Mouse (Mus musculus) stomach, embryonic 15.5 days (tissue): ENCODE data around the gene Fhit. TPM values are rescaled to one million over a fixed set of nuclear protein-coding genes. Genes with fewer than 3 reads are reported as not detected.
A peak's percentile ranks its signal among the peaks of the same experiment; 100 is the strongest.

Experiments
- ATAC-seq: fragments of 200-750 bp; cut with Nextera tagmentation; 2 replicates; pipeline ENCODE4 v1.8.0; 2017; ENCODE audit warnings: low read depth, moderate number of reproducible peaks, moderate TSS enrichment; ENCODE audit not compliant: insufficient read depth, low FRiP score
- H3K27ac ChIP-seq: fragments of 300-500 bp; sonication (generic); 2 replicates; pipeline ENCODE4 v1.5.1; 2015; ENCODE audit warnings: mild to moderate bottlenecking, inconsistent platforms
- H3K27me3 ChIP-seq: fragments of 300-500 bp; sonication (generic); replicated peaks from 2 replicates; pipeline ENCODE4 v1.6.1; 2015; ENCODE audit warnings: inconsistent platforms
- H3K36me3 ChIP-seq: fragments of 300-500 bp; sonication (generic); 2 replicates; pipeline ENCODE4 v1.6.1; 2015; ENCODE audit warnings: inconsistent platforms
- H3K4me1 ChIP-seq: fragments of 300-500 bp; sonication (generic); 2 replicates; pipeline ENCODE4 v1.6.1; 2015; ENCODE audit warnings: inconsistent platforms
- H3K4me2 ChIP-seq: fragments of 300-500 bp; sonication (generic); 2 replicates; pipeline ENCODE4 v1.6.1; 2015; ENCODE audit warnings: mild to moderate bottlenecking, inconsistent platforms
- H3K4me3 ChIP-seq: fragments of 300-500 bp; sonication (generic); replicated peaks from 2 replicates; pipeline ENCODE4 v1.5.1; 2015; ENCODE audit warnings: inconsistent platforms
- H3K9ac ChIP-seq: fragments of 300-500 bp; sonication (generic); 2 replicates; pipeline ENCODE4 v1.6.1; 2015; ENCODE audit warnings: inconsistent platforms
- H3K9me3 ChIP-seq: fragments of 300-500 bp; sonication (generic); 2 replicates; pipeline ENCODE4 v1.6.1; 2016; ENCODE audit warnings: inconsistent platforms
- WGBS: fragments of 180-500 bp; shearing (Covaris S2); methylation state at CpG from one replicate; pipeline ENCODE4 v1.1.7; 2015; 5-methylcytosine and 5-hydroxymethylcytosine counted together
- polyA plus RNA-seq: library from polyadenylated mRNA; unstranded; fragments of >200 nt; fragmentation: Nextera tagmentation; extraction: Ambion mirVana; gene quantifications from 2 replicates; pipeline ENCODE4 v1.2.1, GENCODE M21; 2015

Gene Fhit
- polyA plus RNA-seq, 1 experiment from 2014 or later, result 7.3 TPM

GRCm38 (mm10) chr14:10534862-10535261 lies 627.0 kb downstream of the Fhit start:
- H3K27me3 ChIP-seq, result no peaks in the 10 kb centered on the region
- no peaks in the 10 kb centered on the region for H3K4me1 ChIP-seq
- no peaks in the 10 kb centered on the region for H3K9me3 ChIP-seq
- H3K9ac ChIP-seq, result no peak overlapping the region
- no peak overlapping the region for H3K4me2 ChIP-seq
- no peak overlapping the region for H3K4me3 ChIP-seq
- 56% methylated on average over 2 of the region's 2 CpGs for WGBS
- no peak for ATAC-seq
- H3K36me3 ChIP-seq, result no peaks in the 10 kb centered on the region
- H3K27ac ChIP-seq, result no peak overlapping the region

- ATAC-seq, result no peak
- Histone ChIP-seq H3K4me3 (no peak overlapping the region), H3K27ac (no peak overlapping the region), H3K27me3 (no peaks in the 10 kb centered on the region), H3K4me2 (no peak overlapping the region), H3K4me1 (no peaks in the 10 kb centered on the region), H3K36me3 (no peaks in the 10 kb centered on the region), H3K9me3 (no peaks in the 10 kb centered on the region), H3K9ac (no peak overlapping the region)
- WGBS, result 79% methylated on average over 8 of the region's 8 CpGs
Measured at GRCm38 (mm10) chr14:10531748-10532500, 629.9 kb downstream of the Fhit start.

GRCm38 (mm10) chr14:10526800-10527199 lies 635.0 kb downstream of the Fhit start:
- Histone ChIP-seq H3K27ac (no peak overlapping the region), H3K9me3 (no peaks in the 10 kb centered on the region), H3K4me2 (no peak overlapping the region), H3K27me3 (no peaks in the 10 kb centered on the region), H3K9ac (no peak overlapping the region), H3K4me3 (no peak overlapping the region), H3K36me3 (no peaks in the 10 kb centered on the region), H3K4me1 (no peaks in the 10 kb centered on the region)
- 46% methylated on average over 2 of the region's 2 CpGs for WGBS
- peak; percentile 47; the same call in 1 of the 2 replicates for ATAC-seq

GRCm38 (mm10) chr14:10525786-10526185 lies 636.0 kb downstream of the Fhit start:
- no peak overlapping the region for H3K9ac ChIP-seq
- no peaks in the 10 kb centered on the region for H3K36me3 ChIP-seq
- no peaks in the 10 kb centered on the region for H3K9me3 ChIP-seq
- ATAC-seq, result no peak
- no peak overlapping the region for H3K4me2 ChIP-seq
- H3K27ac ChIP-seq, result no peak overlapping the region
- no peak overlapping the region for H3K4me3 ChIP-seq
- WGBS, result 66% methylated on average over 4 of the region's 4 CpGs
- no peaks in the 10 kb centered on the region for H3K4me1 ChIP-seq
- H3K27me3 ChIP-seq, result no peaks in the 10 kb centered on the region

GRCm38 (mm10) chr14:10514026-10514425 lies 647.8 kb downstream of the Fhit start:
- H3K27me3 ChIP-seq, result no peaks in the 10 kb centered on the region
- no peak overlapping the region for H3K4me3 ChIP-seq
- no peaks in the 10 kb centered on the region for H3K36me3 ChIP-seq
- ATAC-seq, result no peak
- no peaks in the 10 kb centered on the region for H3K4me1 ChIP-seq
- no peak overlapping the region for H3K4me2 ChIP-seq
- no peak overlapping the region for H3K27ac ChIP-seq
- H3K9ac ChIP-seq, result no peak overlapping the region
- no peaks in the 10 kb centered on the region for H3K9me3 ChIP-seq

- no peak overlapping the region for H3K4me3 ChIP-seq
- H3K9ac ChIP-seq, result no peak overlapping the region
- H3K27ac ChIP-seq, result no peak overlapping the region
- ATAC-seq, result no peak
- H3K36me3 ChIP-seq, result no peaks in the 10 kb centered on the region
- H3K4me1 ChIP-seq, result no peaks in the 10 kb centered on the region
- H3K9me3 ChIP-seq, result no peaks in the 10 kb centered on the region
- no peaks in the 10 kb centered on the region for H3K27me3 ChIP-seq
- H3K4me2 ChIP-seq, result no peak overlapping the region
Measured at GRCm38 (mm10) chr14:10509252-10509651, 652.6 kb downstream of the Fhit start.

- H3K27me3 ChIP-seq, result no peaks in the 10 kb centered on the region
- no peaks in the 10 kb centered on the region for H3K9me3 ChIP-seq
- ATAC-seq, result no peak
- H3K27ac ChIP-seq, result no peak overlapping the region
- no peak overlapping the region for H3K4me2 ChIP-seq
- no peaks in the 10 kb centered on the region for H3K4me1 ChIP-seq
- 54% methylated on average over 1 of the region's 1 CpGs for WGBS
- no peaks in the 10 kb centered on the region for H3K36me3 ChIP-seq
- H3K4me3 ChIP-seq, result no peak overlapping the region
- H3K9ac ChIP-seq, result no peak overlapping the region
Measured at GRCm38 (mm10) chr14:10507560-10507959, 654.3 kb downstream of the Fhit start.

GRCm38 (mm10) chr14:10485798-10486197 lies 676.0 kb downstream of the Fhit start:
- no peaks in the 10 kb centered on the region for H3K4me1 ChIP-seq
- H3K27ac ChIP-seq, result no peak overlapping the region
- ATAC-seq, result no peak
- H3K27me3 ChIP-seq, result no peaks in the 10 kb centered on the region
- no peak overlapping the region for H3K9ac ChIP-seq
- 81% methylated on average over 3 of the region's 3 CpGs for WGBS
- H3K4me3 ChIP-seq, result no peak overlapping the region
- no peak overlapping the region for H3K4me2 ChIP-seq
- H3K9me3 ChIP-seq, result no peaks in the 10 kb centered on the region
- no peaks in the 10 kb centered on the region for H3K36me3 ChIP-seq

GRCm38 (mm10) chr14:10482851-10483613 lies 678.8 kb downstream of the Fhit start:
- Histone ChIP-seq H3K9me3 (no peaks in the 10 kb centered on the region), H3K27me3 (no peaks in the 10 kb centered on the region), H3K9ac (no peak overlapping the region), H3K4me3 (no peak overlapping the region), H3K4me1 (no peaks in the 10 kb centered on the region), H3K36me3 (no peaks in the 10 kb centered on the region), H3K27ac (no peak overlapping the region), H3K4me2 (no peak overlapping the region)
- no peak for ATAC-seq
- WGBS, result 84% methylated on average over 3 of the region's 3 CpGs

- Histone ChIP-seq H3K27me3 (no peaks in the 10 kb centered on the region), H3K4me3 (no peak overlapping the region), H3K9ac (no peak overlapping the region), H3K4me1 (no peaks in the 10 kb centered on the region), H3K9me3 (no peaks in the 10 kb centered on the region), H3K36me3 (no peaks in the 10 kb centered on the region), H3K27ac (no peak overlapping the region), H3K4me2 (no peak overlapping the region)
- no peak for ATAC-seq
- WGBS, result 82% methylated on average over 2 of the region's 2 CpGs
Measured at GRCm38 (mm10) chr14:10481370-10481769, 680.5 kb downstream of the Fhit start.

GRCm38 (mm10) chr14:10480681-10481080 lies 681.2 kb downstream of the Fhit start:
- H3K27me3 ChIP-seq, result no peaks in the 10 kb centered on the region
- H3K4me2 ChIP-seq, result no peak overlapping the region
- H3K36me3 ChIP-seq, result no peaks in the 10 kb centered on the region
- no peak overlapping the region for H3K9ac ChIP-seq
- H3K4me1 ChIP-seq, result no peaks in the 10 kb centered on the region
- H3K9me3 ChIP-seq, result no peaks in the 10 kb centered on the region
- H3K4me3 ChIP-seq, result no peak overlapping the region
- no peak overlapping the region for H3K27ac ChIP-seq
- 48% methylated on average over 1 of the region's 1 CpGs for WGBS
- ATAC-seq, result no peak

- no peaks in the 10 kb centered on the region for H3K4me1 ChIP-seq
- no peaks in the 10 kb centered on the region for H3K36me3 ChIP-seq
- H3K9ac ChIP-seq, result no peak overlapping the region
- peak overlapping the region; percentile 51 for H3K4me2 ChIP-seq
- peak; percentile 87 for ATAC-seq
- peak overlapping the region; percentile 51; the same call in 1 of the 2 replicates for H3K27ac ChIP-seq
- H3K9me3 ChIP-seq, result no peaks in the 10 kb centered on the region
- H3K4me3 ChIP-seq, result peak overlapping the region; percentile 25
- no peaks in the 10 kb centered on the region for H3K27me3 ChIP-seq
- 7% methylated on average over 14 of the region's 14 CpGs for WGBS
Measured at GRCm38 (mm10) chr14:10453001-10453861, 708.6 kb downstream of the Fhit start.
